In genomic region chr2:15166435-15167024, GRCm38 (mm10) we compare ENCODE assay signal across 20 mouse cellular contexts.
"Had no signal": no experiment of that assay in that cellular context is flagged by ENCODE, and none has a peak within 500 bp of the region (broad histone marks: within the 10 kb centered on the region; RNA-seq: fewer than 3 reads in every experiment).

No protein-coding gene starts in this region.

- H3K36me3 ChIP-seq: limb, embryonic 10.5 days; limb, embryonic 13.5 days; liver, embryonic 13.5 days; lung, embryonic 15.5 days; midbrain, embryonic 12.5 days; midbrain, embryonic 15.5 days; neural tube, embryonic 12.5 days; neural tube, embryonic 15.5 days had no signal

- H3K4me1 ChIP-seq: limb, embryonic 10.5 days; limb, embryonic 13.5 days; lung, embryonic 15.5 days; midbrain, embryonic 12.5 days; midbrain, embryonic 15.5 days; neural tube, embryonic 12.5 days; neural tube, embryonic 15.5 days had no signal

- H3K9me3 ChIP-seq: limb, embryonic 10.5 days; limb, embryonic 13.5 days; liver, embryonic 13.5 days; lung, embryonic 15.5 days; midbrain, embryonic 12.5 days; midbrain, embryonic 15.5 days; neural tube, embryonic 12.5 days; neural tube, embryonic 15.5 days had no signal

- H3K27me3 ChIP-seq: limb, embryonic 13.5 days; liver, embryonic 13.5 days; lung, embryonic 15.5 days; midbrain, embryonic 12.5 days; midbrain, embryonic 15.5 days; neural tube, embryonic 12.5 days; neural tube, embryonic 15.5 days had no signal

- H3K4me3 ChIP-seq: left cerebral cortex, adult 2 months; limb, embryonic 10.5 days; limb, embryonic 13.5 days; liver, embryonic 13.5 days; lung, embryonic 15.5 days; midbrain, embryonic 12.5 days; midbrain, embryonic 15.5 days; neural tube, embryonic 12.5 days; neural tube, embryonic 15.5 days had no signal

- H3K27ac ChIP-seq: hindbrain, postnatal 0 days; kidney, postnatal 0 days; left cerebral cortex, adult 2 months; limb, embryonic 10.5 days; limb, embryonic 13.5 days; lung, embryonic 15.5 days; midbrain, embryonic 12.5 days; midbrain, embryonic 15.5 days; neural tube, embryonic 12.5 days; neural tube, embryonic 15.5 days had no signal

- H3K9ac ChIP-seq: limb, embryonic 13.5 days; liver, embryonic 13.5 days; lung, embryonic 15.5 days; midbrain, embryonic 12.5 days; midbrain, embryonic 15.5 days; neural tube, embryonic 12.5 days; neural tube, embryonic 15.5 days had no signal

- ATAC-seq: hindbrain, postnatal 0 days; inflammation-experienced regulatory T-cells, adult 6 months; midbrain, embryonic 15.5 days had no signal

- DNase-seq: kidney, adult 2 months; kidney, postnatal 25 days; layer of hippocampus, postnatal 36 days; liver, embryonic 13.5 days; lung, postnatal 4 days; right cerebral cortex, postnatal 25 days; spleen, adult 18-20 months; thymus, adult 18-20 months; thymus, postnatal 36 days had no signal

- H3K4me2 ChIP-seq: limb, embryonic 13.5 days; liver, embryonic 13.5 days; lung, embryonic 15.5 days; midbrain, embryonic 12.5 days; midbrain, embryonic 15.5 days; neural tube, embryonic 12.5 days; neural tube, embryonic 15.5 days had no signal
